Mouse (Mus musculus): ENCODE results near the gene Jag1. TPM values are rescaled to one million over a fixed set of nuclear protein-coding genes. Genes with fewer than 3 reads are reported as not detected.

The Jag1 gene
- total RNA-seq, 2 experiments from 2014 or later: not detected

GRCm38 (mm10) chr2:137073473-137074312, 42.8 kb downstream of the Jag1 start:
- no peak for ATAC-seq (replicated peaks; ENCODE audit: low FRiP score, poor library complexity, severe bottlenecking)

GRCm38 (mm10) chr2:137067479-137068110, 48.8 kb downstream of the Jag1 start:
- ATAC-seq (replicated peaks; ENCODE audit: low FRiP score, poor library complexity, severe bottlenecking): no peak

- no peak for ATAC-seq (replicated peaks; ENCODE audit: low FRiP score, poor library complexity, severe bottlenecking)
Observed at GRCm38 (mm10) chr2:137064513-137064912, 51.9 kb downstream of the Jag1 start.

GRCm38 (mm10) chr2:137063829-137064228, 52.6 kb downstream of the Jag1 start:
- no peak for ATAC-seq (replicated peaks; ENCODE audit: low FRiP score, poor library complexity, severe bottlenecking)

- no peak for ATAC-seq (replicated peaks; ENCODE audit: low FRiP score, poor library complexity, severe bottlenecking)
Observed at GRCm38 (mm10) chr2:137049906-137050305, 66.5 kb downstream of the Jag1 start.

- no peak for ATAC-seq (replicated peaks; ENCODE audit: low FRiP score, poor library complexity, severe bottlenecking)
Observed at GRCm38 (mm10) chr2:137049367-137049766, 67.1 kb downstream of the Jag1 start.

GRCm38 (mm10) chr2:137044122-137044521, 72.3 kb downstream of the Jag1 start:
- no peak for ATAC-seq (replicated peaks; ENCODE audit: low FRiP score, poor library complexity, severe bottlenecking)

Other genes starting within 250 kb of the Jag1 start
- gene AL731706.2, start 231.0 kb downstream of the Jag1 start, total RNA-seq (2015; ENCODE audit: low replicate concordance): not detected in 2 replicates
- 11.9 TPM in 1 of 2 replicates, not detected in the other for gene AL731706.2, start 231.0 kb downstream of the Jag1 start, total RNA-seq (2017; ENCODE audit: low replicate concordance)
- 11.9 and 15.5 TPM in 2 replicates for gene Slx4ip, start 225.4 kb downstream of the Jag1 start, total RNA-seq (2015; ENCODE audit: low replicate concordance)
- gene Slx4ip, start 225.4 kb downstream of the Jag1 start, total RNA-seq (2017; ENCODE audit: low replicate concordance): 7.9 and 13.2 TPM in 2 replicates
- gene AL731706.1, start 225.3 kb downstream of the Jag1 start, total RNA-seq (2015; ENCODE audit: low replicate concordance): not detected in 2 replicates
- gene AL731706.1, start 225.3 kb downstream of the Jag1 start, total RNA-seq (2017; ENCODE audit: low replicate concordance): not detected in 2 replicates
- gene Mkks, start 225.3 kb downstream of the Jag1 start, total RNA-seq (2015; ENCODE audit: low replicate concordance): 12.2 and 15.1 TPM in 2 replicates
- 3.9 and 4.6 TPM in 2 replicates for gene Mkks, start 225.3 kb downstream of the Jag1 start, total RNA-seq (2017; ENCODE audit: low replicate concordance)